Mouse (Mus musculus) spleen, adult 12 weeks (tissue): Measurements from ENCODE around the gene Olfr1490.
"Not testable (repeated sequence)": the region's sequence is repeated elsewhere in the genome, so short reads cannot be mapped to it uniquely, and the experiment has no call there.

Source experiments
- DNase-seq: peaks from one replicate; pipeline ENCODE4 v3.0.0; 2022; ENCODE audit warnings: low spot score

Gene Olfr1490

GRCm38 (mm10) chr19:13650791-13651190, at the start of gene Olfr1490:
Gene Olfr1490 (plus strand): TSS chr19:13651091.
- no peak for DNase-seq

DNA sequence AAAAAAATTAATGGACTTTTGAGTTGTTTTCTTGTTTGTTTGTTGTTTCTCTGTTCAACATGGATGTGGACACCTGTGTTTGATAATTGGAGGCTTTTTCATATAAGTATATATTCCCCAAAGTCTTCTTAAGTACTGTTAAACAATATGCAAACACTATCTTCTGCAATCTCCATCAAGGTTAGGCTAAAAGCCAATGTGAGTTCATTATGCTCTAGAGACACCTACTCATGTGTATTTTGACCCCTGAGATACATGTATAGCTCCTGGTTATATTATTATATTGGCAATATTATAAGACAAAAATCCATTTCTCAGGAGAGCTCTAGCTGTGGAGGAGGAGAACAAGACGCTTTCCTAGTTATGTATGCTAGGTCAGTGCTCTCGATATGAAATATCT, 33.8 kb upstream of the Olfr1490 start, which contains the start of gene Olfr1487:
TSS of gene Olfr1487 (plus strand) at position 301 of the 400 bp plus-strand sequence.
- not testable (repeated sequence) for DNase-seq

DNA sequence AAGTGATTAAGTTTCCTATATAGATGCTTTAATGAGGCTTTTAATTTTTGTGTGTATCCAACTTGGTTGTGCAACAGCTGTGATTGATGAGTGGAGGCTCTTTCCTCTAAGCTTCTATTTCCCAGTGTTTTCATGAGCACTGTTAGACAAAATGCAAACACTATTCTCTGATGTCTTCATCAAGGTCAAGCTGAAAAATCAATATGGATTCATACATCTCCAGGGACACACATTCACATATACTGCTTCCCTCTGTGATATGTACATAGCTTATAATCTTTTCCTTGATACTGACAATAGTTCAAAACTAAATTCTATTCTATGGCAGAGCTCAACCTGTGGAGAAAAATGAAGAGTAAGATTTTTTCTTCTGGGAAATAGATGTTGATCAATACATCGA, 19.6 kb upstream of the Olfr1490 start, which contains the start of gene Olfr1489:
TSS of gene Olfr1489 (plus strand) at position 301 of the 400 bp plus-strand sequence.
- DNase-seq, result no peak

- DNase-seq, result no peak
Observed at GRCm38 (mm10) chr19:13696968-13697367, 46.1 kb downstream of the Olfr1490 start, which contains the start of gene Olfr1491. Gene Olfr1491 (plus strand): TSS chr19:13697268.
